In genomic region chr12:104676535-104677370, GRCm38 (mm10) we compare ENCODE assay signal across 9 mouse cellular contexts.
DNase-seq lines count a peak whose midpoint lies in the region; ATAC-seq and TF ChIP-seq lines count a peak whose summit lies in the region.
"Had no signal": no experiment of that assay in that cellular context is flagged by ENCODE, and none has a peak within 500 bp of the region (broad histone marks: within the 10 kb centered on the region; RNA-seq: fewer than 3 reads in every experiment).

No protein-coding gene starts in this region.

- WGBS in kidney, postnatal 0 days, result 76% methylated on average over 13 of the region's 13 CpGs
- WGBS in limb, embryonic 10.5 days, result 74% methylated on average over 13 of the region's 13 CpGs
- WGBS in neural tube, embryonic 15.5 days, result 60% methylated on average over 13 of the region's 13 CpGs

- no peak overlapping the region for H3K9ac ChIP-seq in kidney, postnatal 0 days (ENCODE audit: low read depth, low read length)
- no peak overlapping the region for H3K9ac ChIP-seq in neural tube, embryonic 15.5 days (replicated peaks)

- no peak for TF ChIP-seq CTCF in kidney, postnatal 0 days (IDR thresholded peaks at IDR 0.05; ENCODE audit: low read depth)

- H3K4me1 ChIP-seq in kidney, postnatal 0 days (replicated peaks; ENCODE audit: insufficient read depth, low read length), result 0 out of 2 replicates have a peak, but pooled peaks cover 3% of the 10 kb centered on the region
- H3K4me1 ChIP-seq in limb, embryonic 10.5 days, result peaks cover 84% of the 10 kb centered on the region
- H3K4me1 ChIP-seq in neural tube, embryonic 15.5 days, result peaks cover 13% of the 10 kb centered on the region
- H3K4me1 ChIP-seq: megakaryocyte, embryonic 14.5 days had no signal

- no peaks in the 10 kb centered on the region for H3K9me3 ChIP-seq in kidney, postnatal 0 days (replicated peaks; ENCODE audit: low read length)
- no peaks in the 10 kb centered on the region for H3K9me3 ChIP-seq in limb, embryonic 10.5 days (replicated peaks)
- no peaks in the 10 kb centered on the region for H3K9me3 ChIP-seq in neural tube, embryonic 15.5 days (replicated peaks)

- DNase-seq in kidney, postnatal 0 days (ENCODE audit: low spot score), result no peak
- DNase-seq in kidney, adult 11 months, result no peak
- peak; percentile 51 for DNase-seq in limb, embryonic 10.5 days (ENCODE audit: low spot score)
- no peak for DNase-seq in B cell, adult 2 months
- no peak for DNase-seq in cerebellum, adult 9-11 months
- DNase-seq: right cerebral cortex, postnatal 25 days had no signal

- H3K4me2 ChIP-seq in kidney, postnatal 0 days (ENCODE audit: low read length), result no peak overlapping the region
- H3K4me2 ChIP-seq in neural tube, embryonic 15.5 days, result no peak overlapping the region

- no peaks in the 10 kb centered on the region for H3K36me3 ChIP-seq in kidney, postnatal 0 days (ENCODE audit: insufficient read depth, low read length)
- H3K36me3 ChIP-seq in limb, embryonic 10.5 days, result no peaks in the 10 kb centered on the region
- no peaks in the 10 kb centered on the region for H3K36me3 ChIP-seq in neural tube, embryonic 15.5 days

- no peaks in the 10 kb centered on the region for H3K27me3 ChIP-seq in kidney, postnatal 0 days (ENCODE audit: insufficient read depth, low read length)
- peaks cover 25% of the 10 kb centered on the region; the same call in 1 of the 2 replicates for H3K27me3 ChIP-seq in limb, embryonic 10.5 days (ENCODE audit: low read depth, poor library complexity, severe bottlenecking)
- 0 out of 2 replicates have a peak, but pooled peaks cover 3% of the 10 kb centered on the region for H3K27me3 ChIP-seq in neural tube, embryonic 15.5 days (replicated peaks)

- 0 out of 2 replicates have a peak, but pooled peaks have one; percentile 44 for ATAC-seq in kidney, postnatal 0 days (replicated peaks; ENCODE audit: low FRiP score, low read depth)
- ATAC-seq in erythroblast, adult 5-6 weeks (replicated peaks; ENCODE audit: low FRiP score, poor library complexity, severe bottlenecking), result 0 out of 2 replicates have a peak, but pooled peaks have one; percentile 51
- ATAC-seq in neural tube, embryonic 15.5 days (ENCODE audit: low FRiP score), result peak; percentile 36

- no peak overlapping the region for H3K4me3 ChIP-seq in kidney, postnatal 0 days (replicated peaks; ENCODE audit: low read depth, low read length)
- no peak overlapping the region for H3K4me3 ChIP-seq in limb, embryonic 10.5 days
- H3K4me3 ChIP-seq in neural tube, embryonic 15.5 days (replicated peaks), result no peak overlapping the region
- H3K4me3 ChIP-seq: megakaryocyte, embryonic 14.5 days had no signal

- no peak overlapping the region for H3K27ac ChIP-seq in kidney, postnatal 0 days
- H3K27ac ChIP-seq in limb, embryonic 10.5 days, result peak overlapping the region; percentile 53; the same call in 1 of the 2 replicates
- H3K27ac ChIP-seq in neural tube, embryonic 15.5 days (replicated peaks), result no peak overlapping the region
